Mouse (Mus musculus) left cerebral cortex, adult 8-10 months (tissue): ENCODE data around the gene Prr5. TPM values are rescaled to one million over a fixed set of nuclear protein-coding genes. Genes with fewer than 3 reads are reported as not detected.
"Not testable (repeated sequence)": the region's sequence is repeated elsewhere in the genome, so short reads cannot be mapped to it uniquely, and the experiment has no call there.

ENCODE experiments used
- DNase-seq, 2 experiments: peaks; one replicate each; pipeline ENCODE4 v3.0.0; 2022; ENCODE audit warnings: low spot score in 2 of 2
- total RNA-seq, 4 experiments: library from RNA; stranded (reverse); gene quantifications; 2 replicates each; pipeline ENCODE4 v1.2.4; 2022

Prr5 gene
- total RNA-seq, 4 experiments from 2014 or later, result 9.1 to 13.9 (median 10.2) TPM

- DNase-seq, result no peak
These were observed 43.4 kb downstream of the Prr5 start for GRCm38 (mm10) chr15:84712566-84713405.

DNA sequence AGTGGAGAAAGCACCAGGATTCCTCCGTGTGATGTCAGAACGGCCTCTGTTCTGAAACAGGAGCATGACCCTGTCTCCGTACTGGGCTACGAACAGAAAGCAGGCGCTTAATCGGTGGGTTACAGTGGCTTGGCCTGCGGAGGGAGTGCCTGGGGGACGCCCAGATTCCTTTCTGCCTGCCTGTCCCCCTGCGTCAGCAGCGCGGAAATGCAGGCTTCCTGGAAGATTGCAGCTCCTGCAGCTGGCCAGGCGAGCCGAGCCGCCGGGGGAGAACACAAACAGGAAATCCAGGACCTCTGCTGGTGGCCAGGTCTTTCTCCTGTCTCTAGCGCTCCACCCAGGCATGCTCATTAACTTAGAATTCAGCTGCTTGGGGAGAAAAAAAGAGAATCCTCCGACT, 45.3 kb downstream of the Prr5 start:
- no peak for DNase-seq

DNA sequence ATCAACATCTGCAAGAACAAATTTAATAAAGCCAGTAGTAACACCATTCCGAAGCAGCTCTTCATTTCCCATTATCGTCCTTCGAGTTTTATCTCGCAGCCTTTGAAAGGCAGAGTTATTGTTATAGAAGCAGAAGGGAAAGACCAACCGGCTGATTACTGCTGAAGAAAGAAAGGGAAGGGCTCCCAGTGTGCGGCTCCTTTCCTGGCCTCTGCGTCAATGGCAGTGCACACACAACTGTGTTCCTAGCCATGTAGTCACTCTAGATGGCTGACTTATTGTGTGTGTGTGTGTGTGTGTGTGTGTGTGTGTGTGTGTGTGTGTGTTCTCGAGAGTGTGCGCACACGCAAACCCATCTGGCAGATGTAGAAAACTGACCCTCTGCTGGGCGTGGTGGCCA, 45.7 kb downstream of the Prr5 start:
- DNase-seq, result no peak

GRCm38 (mm10) chr15:84717570-84718270, 48.3 kb downstream of the Prr5 start:
- DNase-seq, result not testable (repeated sequence)

DNA sequence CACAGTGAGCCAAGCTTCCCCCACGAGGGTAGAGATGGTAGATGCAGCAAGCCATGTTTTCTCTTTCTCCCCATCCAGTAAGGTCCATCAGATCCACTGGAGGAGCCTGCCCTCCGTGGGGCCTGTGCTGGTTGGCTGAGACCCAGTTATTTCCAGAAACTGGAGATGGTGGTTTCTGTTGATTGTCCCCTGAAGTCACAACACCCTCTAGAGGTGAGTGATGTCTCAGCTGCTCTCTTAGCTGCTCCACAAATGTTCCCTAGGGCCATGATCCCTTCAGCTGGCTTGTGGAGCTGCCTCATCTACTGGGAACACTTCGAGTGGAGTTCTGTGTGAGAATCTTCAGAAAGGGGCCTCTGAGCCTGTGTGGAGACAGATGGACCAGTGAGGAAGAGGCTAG, 49.4 kb downstream of the Prr5 start:
- no peak for DNase-seq

DNA sequence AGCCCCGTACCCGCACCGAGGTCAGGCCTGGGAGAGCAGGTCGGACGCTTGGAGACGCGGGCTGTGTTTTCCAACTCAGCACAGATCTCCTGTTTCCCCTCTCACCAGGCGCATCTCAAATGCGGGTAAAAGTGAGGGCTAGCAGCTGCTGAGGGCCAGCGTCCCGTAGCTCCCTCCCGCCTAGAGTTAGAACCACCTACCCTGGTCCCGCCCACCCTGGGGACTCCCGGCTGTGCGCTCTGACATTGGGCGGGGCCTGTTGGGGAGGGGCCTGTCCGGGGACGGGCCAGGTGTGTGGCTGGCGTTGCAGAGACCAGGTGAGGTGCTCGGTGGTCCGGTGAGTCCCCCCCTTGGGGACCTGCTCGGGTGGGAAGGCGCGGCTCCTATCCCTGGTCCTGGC, 50.4 kb downstream of the Prr5 start, which contains the start of gene Arhgap8:
Gene Arhgap8, plus strand, starts transcription at position 262 of the 400 bp plus-strand sequence.
- no peak for DNase-seq

GRCm38 (mm10) chr15:84720291-84721204, 51.1 kb downstream of the Prr5 start:
- DNase-seq, result no peak

GRCm38 (mm10) chr15:84723656-84724055, 54.2 kb downstream of the Prr5 start:
- not testable (repeated sequence) for DNase-seq

GRCm38 (mm10) chr15:84724199-84724598, 54.8 kb downstream of the Prr5 start:
- DNase-seq, result no peak

DNA sequence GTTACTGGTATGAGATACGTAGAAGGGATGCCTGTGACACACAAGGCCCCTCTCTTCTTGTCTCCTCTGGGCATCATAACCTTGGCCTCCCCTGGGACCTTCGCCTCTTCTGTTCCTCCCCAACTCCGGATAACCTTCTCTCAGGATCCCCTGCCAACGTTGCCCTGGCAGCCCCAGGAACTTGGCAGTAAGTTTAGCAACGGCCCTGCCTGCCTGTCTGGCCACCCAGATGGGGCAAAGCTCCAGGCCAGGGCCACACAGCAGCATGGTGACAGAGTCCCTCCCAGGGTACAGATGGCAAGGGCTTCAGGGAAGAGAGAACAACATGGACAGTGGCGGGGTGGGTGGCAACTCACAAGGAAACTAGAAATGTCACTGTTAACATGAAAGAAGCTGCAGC, 60.3 kb downstream of the Prr5 start:
- no peak for DNase-seq

DNA sequence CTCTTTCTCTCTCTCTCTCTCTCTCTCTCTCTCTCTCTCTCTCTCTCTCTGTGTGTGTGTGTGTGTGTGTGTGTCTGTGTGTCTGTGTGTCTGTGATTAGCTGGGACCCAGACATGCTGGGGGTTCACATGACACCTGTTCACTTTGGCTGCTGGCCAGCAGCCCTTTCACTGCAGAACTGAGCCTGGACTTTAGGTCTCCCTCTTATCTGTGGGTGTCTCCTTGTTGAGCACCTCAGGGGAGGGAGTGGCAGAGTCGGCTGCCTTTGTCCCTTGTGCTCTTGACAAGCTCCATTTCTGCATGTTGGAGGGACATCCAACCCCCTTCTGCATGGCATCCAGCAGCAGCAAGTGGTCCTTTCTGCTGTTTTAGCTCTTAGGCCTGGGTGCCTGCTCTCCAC, 61.5 kb downstream of the Prr5 start:
- no peak for DNase-seq

DNA sequence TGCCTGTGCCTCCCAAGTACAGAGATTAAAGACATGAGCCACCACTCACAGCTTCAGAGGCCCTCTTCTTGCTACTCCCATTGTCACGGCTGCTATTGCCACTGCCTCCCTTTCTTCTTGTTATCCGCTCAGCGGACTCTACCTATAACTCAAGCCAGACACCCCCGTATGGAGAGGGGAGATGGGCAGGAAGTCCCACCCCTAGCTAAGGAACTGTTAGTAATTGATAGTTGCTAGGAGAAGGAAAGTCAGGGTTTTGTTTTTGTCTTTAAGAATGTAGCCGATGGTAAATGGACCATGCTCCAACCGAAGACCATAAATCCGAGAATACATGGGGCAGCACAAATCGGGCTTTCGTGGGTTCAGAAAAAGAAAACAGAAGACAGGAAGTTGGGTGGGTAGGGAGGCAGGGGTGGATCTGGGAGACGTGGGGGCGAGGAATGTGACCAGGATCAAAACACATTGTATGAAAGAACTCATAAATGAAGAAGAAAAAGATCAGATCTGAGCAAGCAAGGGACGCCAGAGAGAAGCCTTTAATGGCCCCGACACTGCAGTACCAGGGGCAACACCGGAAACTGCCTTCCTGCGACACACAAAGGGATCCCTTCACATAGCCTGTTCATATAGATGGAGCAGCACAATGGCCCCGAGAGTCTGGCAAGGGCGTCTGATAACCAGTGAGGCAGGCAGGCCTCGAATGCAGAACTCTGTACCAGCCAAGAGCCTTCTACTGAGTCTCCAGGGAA, 62.4 kb downstream of the Prr5 start:
- no peak for DNase-seq

GRCm38 (mm10) chr15:84732425-84732749, 63.0 kb downstream of the Prr5 start:
- DNase-seq, result no peak

- DNase-seq, result no peak
These were observed 67.0 kb downstream of the Prr5 start for GRCm38 (mm10) chr15:84736346-84736993.

GRCm38 (mm10) chr15:84736994-84737346, 67.5 kb downstream of the Prr5 start:
- DNase-seq, result no peak

DNA sequence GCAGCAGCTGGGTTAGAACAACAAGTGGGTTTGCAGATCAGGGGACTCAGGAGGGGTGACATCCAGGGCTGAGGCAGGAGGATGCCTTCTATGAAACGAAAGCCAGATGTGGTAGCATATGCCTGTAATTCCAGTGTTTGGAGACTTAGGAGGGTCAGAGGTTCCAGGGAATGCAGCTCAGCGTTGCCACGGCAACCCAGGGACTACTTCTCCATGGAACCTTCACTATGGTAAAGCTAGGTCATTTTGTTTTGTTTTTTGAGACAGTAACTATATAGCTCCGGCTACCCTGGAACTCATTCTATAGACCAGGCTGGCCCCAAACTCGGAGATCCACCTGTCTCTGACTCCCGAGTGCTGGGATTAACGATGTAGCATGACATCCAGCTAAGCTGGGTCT, 68.8 kb downstream of the Prr5 start:
- no peak for DNase-seq

DNA sequence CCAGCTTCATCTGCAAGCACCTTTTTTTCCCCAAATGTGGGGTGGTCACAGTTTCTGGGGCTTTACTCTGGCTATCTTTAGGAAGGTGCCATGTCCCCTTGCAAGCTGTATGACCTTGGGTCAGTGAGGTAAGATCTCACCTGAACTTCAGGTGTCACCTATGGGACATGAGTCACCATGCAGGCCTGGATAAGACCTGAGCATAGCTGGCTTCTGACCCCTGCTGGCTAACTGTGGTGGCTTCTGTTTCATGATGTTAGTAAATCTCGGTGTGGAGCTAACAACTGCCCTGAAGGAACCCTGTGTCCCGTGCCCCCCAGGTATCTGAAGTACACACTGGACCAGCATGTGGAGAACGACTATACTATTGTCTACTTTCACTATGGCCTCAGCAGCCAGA, 72.2 kb downstream of the Prr5 start:
- no peak for DNase-seq

- DNase-seq, result no peak
These were observed 73.9 kb downstream of the Prr5 start for GRCm38 (mm10) chr15:84743347-84743746.

DNA sequence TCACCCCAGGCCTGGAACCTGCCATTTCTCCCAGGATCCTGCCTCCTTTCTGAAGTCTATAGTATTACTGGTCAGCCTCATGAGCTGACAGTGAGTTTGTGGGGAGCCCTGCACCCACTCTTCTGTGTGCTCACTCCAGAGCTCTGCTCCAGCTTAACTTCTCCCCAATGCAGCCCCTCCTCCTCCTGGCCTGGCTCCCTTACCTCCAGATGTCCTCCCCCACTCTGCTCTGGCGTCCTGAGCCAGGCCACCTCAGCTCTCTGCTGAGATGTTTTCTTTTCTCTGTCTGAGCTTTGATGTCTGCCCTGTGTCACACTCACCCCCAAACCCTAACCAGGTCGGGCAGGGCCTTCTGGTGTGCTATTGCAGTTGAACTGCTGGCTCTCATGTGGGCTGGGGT, 74.9 kb downstream of the Prr5 start:
- no peak for DNase-seq

- DNase-seq, result no peak
These were observed 76.4 kb downstream of the Prr5 start for GRCm38 (mm10) chr15:84745831-84746230.
